Mouse (Mus musculus) midbrain, embryonic 13.5 days (tissue): Measurements from ENCODE around the gene Smok3b. TPM values are rescaled to one million over a fixed set of nuclear protein-coding genes. Genes with fewer than 3 reads are reported as not detected.
"Not testable (repeated sequence)": the region's sequence is repeated elsewhere in the genome, so short reads cannot be mapped to it uniquely, and the experiment has no call there.

Source experiments
- ATAC-seq: fragments of 200-750 bp; cut with Nextera tagmentation; 2 replicates; pipeline ENCODE4 v1.8.0; 2017; ENCODE audit warnings: mild to moderate bottlenecking, moderate TSS enrichment, moderate library complexity
- H3K27ac ChIP-seq: fragments of 300-500 bp; sonication (generic); 2 replicates; pipeline ENCODE4 v1.5.1; 2015; ENCODE audit warnings: inconsistent platforms, mild to moderate bottlenecking, moderate library complexity
- H3K27me3 ChIP-seq: fragments of 300-500 bp; sonication (generic); 2 replicates; pipeline ENCODE4 v1.6.1; 2015; ENCODE audit warnings: mild to moderate bottlenecking, inconsistent platforms
- H3K36me3 ChIP-seq: fragments of 300-500 bp; sonication (generic); 2 replicates; pipeline ENCODE4 v1.6.1; 2015; ENCODE audit warnings: mild to moderate bottlenecking, inconsistent platforms
- H3K4me1 ChIP-seq: fragments of 300-500 bp; sonication (generic); replicated peaks from 2 replicates; pipeline ENCODE4 v1.6.1; 2015; ENCODE audit warnings: inconsistent platforms
- H3K4me2 ChIP-seq: fragments of 300-500 bp; sonication (generic); replicated peaks from 2 replicates; pipeline ENCODE4 v1.6.1; 2015; ENCODE audit warnings: moderate library complexity, mild to moderate bottlenecking, inconsistent platforms
- H3K4me3 ChIP-seq: fragments of 300-500 bp; sonication (generic); replicated peaks from 2 replicates; pipeline ENCODE4 v1.5.1; 2015; ENCODE audit warnings: mild to moderate bottlenecking, inconsistent platforms
- H3K9ac ChIP-seq: fragments of 300-500 bp; sonication (generic); replicated peaks from 2 replicates; pipeline ENCODE4 v1.6.1; 2015; ENCODE audit warnings: mild to moderate bottlenecking, inconsistent platforms
- H3K9me3 ChIP-seq: fragments of 300-500 bp; sonication (generic); 2 replicates; pipeline ENCODE4 v1.6.1; 2016; ENCODE audit warnings: mild to moderate bottlenecking, inconsistent platforms
- whole genome bisulfite sequencing: fragments of 180-500 bp; shearing (Covaris S2); methylation state at CpG from one replicate; pipeline ENCODE4 v1.1.7; 2015; 5-methylcytosine and 5-hydroxymethylcytosine counted together
- polyA plus RNA-seq: library from polyadenylated mRNA; unstranded; fragments of >200 nt; fragmentation: Nextera tagmentation; extraction: Ambion mirVana; gene quantifications from 2 replicates; pipeline ENCODE4 v1.2.1, GENCODE M21; 2015

Smok3b gene
- polyA plus RNA-seq, 1 experiment from 2014 or later, result not detected

DNA sequence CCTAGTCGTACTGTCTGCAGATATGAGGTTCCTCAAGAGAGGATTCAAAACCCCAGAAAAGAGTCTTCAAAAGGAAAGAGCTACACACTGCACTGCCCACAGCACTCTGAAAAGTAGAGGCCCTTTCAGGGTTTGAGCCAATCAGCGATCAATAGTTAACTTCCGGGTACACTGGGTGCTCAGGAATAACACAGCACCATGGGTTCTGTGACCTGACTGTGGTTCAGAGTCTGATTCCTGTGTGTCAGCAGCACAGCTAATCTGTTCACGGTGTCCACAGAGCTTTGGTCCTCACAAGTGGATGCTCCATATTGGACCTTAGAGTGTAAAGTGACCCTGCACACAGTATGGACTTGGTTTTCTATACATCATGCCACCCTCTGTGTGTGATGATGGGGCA, 1.7 kb upstream of the Smok3b start:
- not testable (repeated sequence) for H3K36me3 ChIP-seq, H3K4me2 ChIP-seq, H3K4me1 ChIP-seq, H3K4me3 ChIP-seq, ATAC-seq, H3K27ac ChIP-seq, H3K9ac ChIP-seq, H3K9me3 ChIP-seq, H3K27me3 ChIP-seq
- 96% methylated on average over 4 of the region's 4 CpGs for WGBS

DNA sequence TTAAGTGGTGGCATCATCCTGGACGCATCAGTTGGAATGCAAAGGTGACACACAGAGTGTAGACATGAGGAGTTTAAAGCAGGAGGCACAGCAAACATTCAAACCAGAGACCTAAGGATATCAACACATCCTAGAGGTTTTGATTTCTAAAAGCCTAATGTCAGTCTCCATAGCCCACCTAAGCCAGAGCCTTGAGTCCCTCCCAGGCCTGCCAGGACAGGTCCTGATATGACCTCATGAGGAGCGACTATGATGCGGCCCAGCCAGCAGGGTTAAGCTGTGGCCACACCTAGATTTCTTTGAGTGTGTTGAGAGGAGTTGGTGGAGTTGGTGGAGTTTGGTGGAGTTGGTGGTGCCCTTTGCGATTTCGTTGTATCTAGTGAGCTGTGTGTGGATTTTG, 31.7 kb downstream of the Smok3b start, which contains the start of gene Smok3c:
Smok3c (plus strand) TSS at position 301 of the 400 bp plus-strand sequence.
- H3K27ac ChIP-seq, H3K9me3 ChIP-seq, H3K4me3 ChIP-seq, H3K9ac ChIP-seq, ATAC-seq, H3K4me2 ChIP-seq, H3K36me3 ChIP-seq, H3K4me1 ChIP-seq, H3K27me3 ChIP-seq: not testable (repeated sequence)
- WGBS, result no CpG with 5 or more reads among the region's 5 CpGs

DNA sequence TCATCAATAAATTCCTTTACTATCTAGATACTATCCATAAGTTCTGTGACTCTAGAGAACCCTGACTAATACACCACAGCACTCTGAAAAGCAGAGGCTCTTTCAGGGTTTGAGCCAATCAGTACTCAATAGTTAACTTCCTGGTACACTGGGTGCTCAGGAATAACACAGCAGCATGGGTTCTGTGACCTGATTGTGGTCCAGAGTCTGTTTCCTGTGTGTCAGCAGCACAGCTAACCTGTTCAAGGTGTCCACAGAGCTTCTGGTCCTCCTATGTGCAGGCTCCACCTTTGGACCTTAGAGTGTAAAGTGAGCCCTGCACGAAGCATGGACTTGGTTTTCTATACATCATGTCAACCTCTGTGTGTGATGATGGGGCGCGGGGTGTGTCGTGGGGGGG, 52.6 kb downstream of the Smok3b start:
- no peak overlapping the region for H3K27ac ChIP-seq
- WGBS, result 87% methylated on average over 4 of the region's 4 CpGs

DNA sequence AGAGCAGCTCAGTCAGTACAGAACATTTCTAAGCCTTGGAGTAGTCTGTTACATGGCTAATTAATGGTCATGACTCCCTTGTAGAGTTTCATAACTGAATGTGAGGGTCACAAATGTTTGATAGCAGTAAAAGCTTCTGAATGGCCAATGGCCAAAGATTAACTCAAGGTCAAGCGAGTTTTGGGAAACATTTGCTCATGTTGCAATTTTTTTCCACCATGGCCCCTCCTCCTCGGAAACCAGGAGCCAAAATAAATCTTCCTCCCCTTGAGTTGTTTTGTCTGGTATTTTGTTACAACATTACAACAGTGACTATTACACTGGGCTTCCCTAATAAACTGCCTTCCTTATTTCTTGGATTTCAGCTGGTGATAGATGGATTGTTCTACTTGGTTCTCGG, 54.5 kb downstream of the Smok3b start:
- Histone ChIP-seq H3K9ac (no peak overlapping the region), H3K4me2 (no peak overlapping the region), H3K27ac (no peak overlapping the region), H3K4me3 (no peak overlapping the region), H3K4me1 (no peaks in the 10 kb centered on the region), H3K27me3 (no peaks in the 10 kb centered on the region), H3K36me3 (no peaks in the 10 kb centered on the region), H3K9me3 (no peaks in the 10 kb centered on the region)
- WGBS, result 74% methylated on average over 3 of the region's 3 CpGs
- ATAC-seq, result no peak

More for the DNA sequence above, 52.6 kb downstream of the Smok3b start:
- Histone ChIP-seq H3K4me1 (no peaks in the 10 kb centered on the region), H3K27me3 (no peaks in the 10 kb centered on the region), H3K4me2 (no peak overlapping the region), H3K9me3 (no peaks in the 10 kb centered on the region), H3K4me3 (no peak overlapping the region), H3K36me3 (no peaks in the 10 kb centered on the region), H3K9ac (no peak overlapping the region)
- no peak for ATAC-seq

DNA sequence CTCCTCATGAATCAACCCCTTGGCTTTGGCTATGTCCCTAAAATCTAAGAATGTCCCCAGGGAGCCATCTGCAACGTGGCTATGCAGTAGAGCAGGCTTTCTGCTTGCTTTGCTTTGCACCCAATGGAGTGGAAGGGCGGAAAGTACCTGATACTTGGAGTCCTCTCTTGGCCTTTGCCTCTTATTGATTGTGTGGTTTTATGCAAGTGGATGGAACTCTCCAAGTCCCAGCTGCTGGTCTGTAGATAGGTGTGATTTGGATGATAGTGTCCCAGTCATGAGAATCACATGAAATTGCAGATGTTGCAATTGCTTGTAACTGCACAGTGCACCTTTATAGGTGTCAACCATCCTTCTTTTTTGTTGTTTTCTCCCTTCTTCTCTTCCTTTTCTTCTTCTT, 54.9 kb downstream of the Smok3b start:
- no peak overlapping the region for H3K4me3 ChIP-seq
- H3K4me2 ChIP-seq, result no peak overlapping the region
- 58% methylated on average over 2 of the region's 2 CpGs for WGBS
- H3K27me3 ChIP-seq, result no peaks in the 10 kb centered on the region
- H3K9ac ChIP-seq, result no peak overlapping the region
- H3K27ac ChIP-seq, result no peak overlapping the region
- H3K9me3 ChIP-seq, result no peaks in the 10 kb centered on the region
- H3K36me3 ChIP-seq, result no peaks in the 10 kb centered on the region
- no peak for ATAC-seq
- no peaks in the 10 kb centered on the region for H3K4me1 ChIP-seq

DNA sequence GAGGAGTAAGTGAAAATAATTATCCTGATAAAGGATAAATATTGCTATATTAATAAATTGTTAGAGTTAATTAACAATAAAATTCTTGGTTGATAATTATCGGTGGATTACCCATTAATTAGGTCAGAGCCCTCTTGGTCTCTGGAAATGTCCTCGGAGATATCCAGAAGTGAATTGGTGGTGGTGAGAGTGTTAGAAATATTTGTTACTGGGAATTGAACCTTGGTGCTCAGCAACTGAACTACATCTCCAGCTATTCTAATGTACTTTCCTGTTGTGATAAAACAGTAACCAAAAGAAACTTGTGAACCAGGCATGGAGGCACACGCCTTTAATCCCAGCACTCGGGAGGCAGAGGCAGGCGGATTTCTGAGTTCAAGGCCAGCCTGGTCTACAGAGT, 59.2 kb downstream of the Smok3b start:
- Histone ChIP-seq H3K4me2 (no peak overlapping the region), H3K27ac (no peak overlapping the region), H3K4me1 (0 out of 2 replicates have a peak, but pooled peaks cover 2% of the 10 kb centered on the region), H3K9me3 (no peaks in the 10 kb centered on the region), H3K27me3 (no peaks in the 10 kb centered on the region), H3K4me3 (no peak overlapping the region), H3K36me3 (no peaks in the 10 kb centered on the region), H3K9ac (no peak overlapping the region)
- no peak for ATAC-seq
- 89% methylated on average over 5 of the region's 5 CpGs for WGBS

DNA sequence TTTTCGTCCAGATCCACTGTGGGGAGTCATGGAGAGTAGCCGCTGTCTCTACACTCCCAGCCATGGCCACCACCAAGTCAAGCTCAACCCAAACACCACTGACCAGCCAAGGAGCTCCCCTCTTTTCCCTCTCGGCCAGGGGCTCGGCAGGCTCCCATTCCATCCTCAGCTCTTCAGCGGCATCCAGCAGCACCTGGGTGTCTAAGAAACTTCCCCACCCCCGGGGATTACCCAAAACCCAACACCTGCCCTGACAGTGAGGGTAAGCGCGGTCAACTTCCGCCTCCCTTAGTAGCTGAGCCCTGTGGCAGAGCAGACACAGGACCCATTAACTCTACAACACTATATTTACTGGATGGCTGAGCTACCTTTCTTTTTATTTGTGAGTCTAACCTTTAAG, 60.2 kb downstream of the Smok3b start:
- no peaks in the 10 kb centered on the region for H3K36me3 ChIP-seq
- no peak for ATAC-seq

DNA sequence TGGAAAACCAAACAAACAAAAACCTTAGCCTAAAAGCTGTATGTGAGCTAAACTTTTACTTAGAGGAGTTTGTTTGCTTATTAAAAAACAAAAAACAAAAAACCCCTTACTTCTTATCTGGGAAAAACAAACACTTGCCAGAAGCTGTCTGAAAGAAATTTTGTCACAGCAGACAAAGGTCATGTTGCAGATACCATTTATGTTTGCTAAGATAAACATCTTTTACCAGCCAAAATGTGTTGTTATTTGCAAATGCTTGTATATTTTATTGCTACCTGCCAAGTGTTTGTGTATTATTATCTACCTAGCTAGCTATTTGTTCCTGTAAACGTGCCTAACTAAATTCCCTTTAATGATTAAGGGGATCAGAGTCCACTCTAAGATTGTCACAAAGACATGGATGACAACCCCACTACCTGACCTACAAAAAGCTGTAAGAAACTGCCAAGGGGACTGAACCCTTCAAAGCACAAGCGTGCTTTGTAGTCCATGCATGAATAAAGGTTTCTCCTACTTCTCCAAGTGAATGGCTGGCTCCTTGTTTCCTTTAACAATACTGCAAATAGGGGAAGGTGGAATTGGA, 62.2 kb downstream of the Smok3b start:
- Histone ChIP-seq H3K36me3 (peaks cover 7% of the 10 kb centered on the region), H3K27me3 (no peaks in the 10 kb centered on the region), H3K9me3 (no peaks in the 10 kb centered on the region), H3K27ac (no peak overlapping the region), H3K9ac (no peak overlapping the region), H3K4me1 (peaks cover 29% of the 10 kb centered on the region), H3K4me3 (no peak overlapping the region), H3K4me2 (no peak overlapping the region)
- no peak for ATAC-seq
- 67% methylated on average over 2 of the region's 2 CpGs for WGBS

More for the DNA sequence above, 60.2 kb downstream of the Smok3b start:
- 82% methylated on average over 9 of the region's 9 CpGs for WGBS
- H3K27ac ChIP-seq, result no peak overlapping the region
- H3K4me2 ChIP-seq, result no peak overlapping the region
- no peaks in the 10 kb centered on the region for H3K27me3 ChIP-seq
- peaks cover 9% of the 10 kb centered on the region for H3K4me1 ChIP-seq
- H3K9me3 ChIP-seq, result no peaks in the 10 kb centered on the region
- no peak overlapping the region for H3K4me3 ChIP-seq
- H3K9ac ChIP-seq, result no peak overlapping the region

DNA sequence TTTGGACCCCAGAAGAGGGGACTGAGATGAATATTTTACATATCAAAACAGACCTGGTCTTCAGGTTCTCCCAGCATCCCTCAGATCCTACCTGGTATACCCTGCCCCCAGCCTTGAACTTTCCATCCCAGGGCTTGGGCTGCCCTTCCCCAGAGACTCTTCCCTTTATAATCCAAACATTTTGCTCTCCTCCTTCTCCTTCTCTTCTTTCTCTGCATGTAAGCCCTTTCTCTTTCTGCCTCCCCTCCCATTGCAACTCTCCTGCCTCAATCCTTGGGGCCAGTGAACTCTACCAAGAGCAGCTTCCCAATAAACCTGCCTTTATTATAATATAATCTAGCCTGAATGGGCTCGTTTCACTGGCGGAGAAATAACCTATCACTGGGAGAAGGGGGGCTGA, 62.7 kb downstream of the Smok3b start:
- no peak overlapping the region for H3K27ac ChIP-seq
- no peak overlapping the region for H3K4me2 ChIP-seq
- H3K4me3 ChIP-seq, result no peak overlapping the region
- H3K27me3 ChIP-seq, result no peaks in the 10 kb centered on the region
- H3K9ac ChIP-seq, result no peak overlapping the region
- H3K9me3 ChIP-seq, result no peaks in the 10 kb centered on the region
- peaks cover 12% of the 10 kb centered on the region for H3K36me3 ChIP-seq
- peaks cover 32% of the 10 kb centered on the region for H3K4me1 ChIP-seq
- ATAC-seq, result no peak
- WGBS, result 92% methylated on average over 2 of the region's 2 CpGs

DNA sequence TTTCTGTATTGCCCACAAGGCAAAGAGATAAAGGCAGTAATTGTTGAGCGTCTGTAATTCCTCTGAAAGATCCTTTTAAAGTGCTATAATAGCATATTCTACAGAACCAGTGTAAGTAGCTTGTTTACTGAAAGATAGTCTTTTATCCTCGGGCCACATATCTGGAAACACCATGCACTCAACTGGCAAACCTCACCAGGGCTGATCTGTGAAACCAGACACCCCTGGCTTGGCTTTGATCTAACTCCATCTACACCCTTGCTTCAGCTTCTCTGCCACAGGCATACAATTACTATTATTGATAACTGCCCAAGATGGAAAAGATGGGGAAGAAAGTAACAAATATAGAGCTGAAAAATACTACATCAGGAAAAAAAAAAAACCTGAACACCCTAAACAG, 63.3 kb downstream of the Smok3b start:
- no peaks in the 10 kb centered on the region for H3K27me3 ChIP-seq
- H3K27ac ChIP-seq, result no peak overlapping the region
- 81% methylated on average over 2 of the region's 2 CpGs for WGBS
- H3K4me3 ChIP-seq, result peak overlapping the region; percentile 89
- H3K9me3 ChIP-seq, result no peaks in the 10 kb centered on the region
- peaks cover 14% of the 10 kb centered on the region for H3K36me3 ChIP-seq
- H3K9ac ChIP-seq, result no peak overlapping the region; the same call in 1 of the 2 replicates
- peak overlapping the region; percentile 41 for H3K4me2 ChIP-seq
- H3K4me1 ChIP-seq, result peaks cover 32% of the 10 kb centered on the region
- peak; percentile 31 for ATAC-seq

DNA sequence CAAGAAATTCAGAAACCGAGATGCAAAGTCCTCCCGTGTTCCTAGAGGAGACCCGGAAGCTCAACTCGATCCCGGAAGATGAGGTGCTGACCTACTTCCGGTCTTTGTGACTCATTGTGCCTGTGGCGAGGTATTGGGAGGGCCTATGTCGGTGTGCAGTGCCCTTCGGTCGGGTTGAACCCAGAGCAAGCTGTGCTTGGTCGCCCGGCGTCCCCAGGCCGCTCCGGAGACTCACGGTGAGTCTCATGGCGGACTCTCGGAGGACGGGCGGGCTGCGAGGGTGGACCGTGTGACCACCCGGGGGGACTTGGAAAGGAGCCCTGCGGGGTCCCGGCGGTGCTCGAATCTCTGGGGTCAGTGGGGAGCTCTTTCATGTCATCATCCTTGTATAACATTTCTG, 63.8 kb downstream of the Smok3b start, which contains the start of gene Zkscan1:
Zkscan1 (plus strand) TSS at position 89 of the 400 bp plus-strand sequence.
- Histone ChIP-seq H3K4me2 (peak within 1 kb of the TSS; percentile 89), H3K36me3 (peaks cover 14% of the 10 kb centered on the region), H3K4me1 (peaks cover 32% of the 10 kb centered on the region), H3K4me3 (peak within 1 kb of the TSS; percentile 89), H3K9me3 (no peaks in the 10 kb centered on the region), H3K27ac (peak within 1 kb of the TSS; percentile 89), H3K9ac (peak within 1 kb of the TSS; percentile 98), H3K27me3 (no peaks in the 10 kb centered on the region)
- ATAC-seq, result peak; percentile 98
- WGBS, result under 1% methylated on average over 26 of the region's 27 CpGs

DNA sequence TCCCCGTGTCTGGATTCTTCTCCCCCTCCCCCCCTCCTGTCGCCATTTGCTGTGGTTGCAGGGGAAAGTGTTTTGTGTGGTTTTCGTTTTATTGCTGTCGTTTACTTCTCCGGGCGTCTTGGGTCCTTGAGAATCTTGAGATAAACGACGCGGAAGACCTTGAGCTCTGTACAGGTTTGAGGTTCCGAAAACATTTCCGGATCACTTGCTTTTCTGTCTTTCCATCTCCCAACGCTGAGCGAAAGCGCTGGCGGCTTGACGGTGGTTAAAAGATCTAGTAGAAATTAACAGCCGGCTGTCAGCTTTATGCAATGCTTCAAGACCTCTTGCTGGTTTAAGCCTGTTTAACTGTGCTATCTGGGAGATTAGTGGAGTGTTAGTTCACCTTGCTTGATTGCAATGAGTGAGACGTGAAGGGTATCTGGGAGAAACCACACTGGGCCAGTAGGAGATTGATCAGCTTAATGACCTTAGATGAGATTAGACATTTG, 64.2 kb downstream of the Smok3b start:
- Histone ChIP-seq H3K27ac (peak overlapping the region; percentile 89), H3K9me3 (no peaks in the 10 kb centered on the region), H3K4me1 (peaks cover 32% of the 10 kb centered on the region), H3K4me3 (peak overlapping the region; percentile 89), H3K4me2 (peak overlapping the region; percentile 89), H3K36me3 (peaks cover 14% of the 10 kb centered on the region), H3K9ac (peak overlapping the region; percentile 98), H3K27me3 (no peaks in the 10 kb centered on the region)
- peak; percentile 12 for ATAC-seq
- under 1% methylated on average over 18 of the region's 18 CpGs for WGBS

DNA sequence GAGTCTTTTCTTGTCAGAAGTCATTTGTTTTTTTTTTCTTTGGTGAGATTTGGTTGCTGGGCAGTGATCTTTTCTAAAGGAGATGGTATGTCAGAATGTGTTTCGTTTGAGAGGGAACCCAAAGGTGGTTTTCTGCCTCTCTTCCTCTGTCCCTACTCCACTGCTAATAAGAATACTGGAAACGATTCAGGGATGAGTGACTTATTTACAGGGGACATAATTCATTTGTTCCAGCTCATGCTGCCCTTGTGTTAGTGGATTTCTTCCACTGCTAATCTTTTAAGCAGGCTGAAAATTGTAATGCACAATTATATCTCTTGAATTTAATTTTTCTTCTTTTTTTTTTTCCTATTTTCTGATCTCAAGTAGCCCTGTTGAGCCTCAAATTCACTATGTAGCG, 65.6 kb downstream of the Smok3b start:
- Histone ChIP-seq H3K9me3 (no peaks in the 10 kb centered on the region), H3K27me3 (no peaks in the 10 kb centered on the region), H3K36me3 (peaks cover 14% of the 10 kb centered on the region), H3K4me2 (peak overlapping the region; percentile 89), H3K9ac (peak overlapping the region; percentile 98; the same call in 1 of the 2 replicates), H3K4me1 (peaks cover 32% of the 10 kb centered on the region), H3K4me3 (peak overlapping the region; percentile 89), H3K27ac (no peak overlapping the region)
- ATAC-seq, result no peak
- WGBS, result 79% methylated on average over 3 of the region's 3 CpGs
